Mouse (Mus musculus) intestine, postnatal 0 days (tissue): ENCODE data around the gene Myo9a. TPM values are rescaled to one million over a fixed set of nuclear protein-coding genes. Genes with fewer than 3 reads are reported as not detected.

Experiments
- ATAC-seq: fragments of 200-750 bp; cut with Nextera tagmentation; 2 replicates; pipeline ENCODE4 v1.8.0; 2017; ENCODE audit warnings: mild to moderate bottlenecking, moderate TSS enrichment, moderate library complexity
- H3K27ac ChIP-seq: fragments of 300-500 bp; sonication (generic); 2 replicates; pipeline ENCODE4 v1.5.1; 2014; ENCODE audit warnings: mild to moderate bottlenecking, low read depth, low read length, moderate library complexity
- H3K27me3 ChIP-seq: fragments of 300-500 bp; sonication (generic); replicated peaks from 2 replicates; pipeline ENCODE4 v1.6.1; 2014; ENCODE audit warnings: low read length, mixed read lengths; ENCODE audit not compliant: control insufficient read depth, insufficient read depth
- H3K36me3 ChIP-seq: fragments of 300-500 bp; sonication (generic); 2 replicates; pipeline ENCODE4 v1.6.1; 2014; ENCODE audit warnings: mild to moderate bottlenecking, moderate library complexity; ENCODE audit not compliant: control insufficient read depth, insufficient read depth
- H3K4me1 ChIP-seq: fragments of 300-500 bp; sonication (generic); replicated peaks from 2 replicates; pipeline ENCODE4 v1.6.1; 2014; ENCODE audit warnings: antibody characterized with exemption, low read length, mixed read lengths; ENCODE audit not compliant: control insufficient read depth, insufficient read depth
- H3K4me2 ChIP-seq: fragments of 300-500 bp; sonication (generic); replicated peaks from 2 replicates; pipeline ENCODE4 v1.6.1; 2014; ENCODE audit warnings: low read depth, mild to moderate bottlenecking, moderate library complexity
- H3K4me3 ChIP-seq: fragments of 300-500 bp; sonication (generic); 2 replicates; pipeline ENCODE4 v1.5.1; 2014; ENCODE audit warnings: low read depth, low read length
- H3K9ac ChIP-seq: fragments of 300-500 bp; sonication (generic); 2 replicates; pipeline ENCODE4 v1.6.1; 2014; ENCODE audit warnings: mild to moderate bottlenecking, low read depth, low read length
- H3K9me3 ChIP-seq: fragments of 300-500 bp; sonication (generic); 2 replicates; pipeline ENCODE4 v1.6.1; 2016; ENCODE audit warnings: mixed run types; ENCODE audit not compliant: control insufficient read depth
- CTCF ChIP-seq: sonication (generic); IDR thresholded peaks from 2 replicates; pipeline ENCODE4 v1.5.1; 2016; ENCODE audit warnings: low read depth, mild to moderate bottlenecking, control low read depth, antibody characterized with exemption, moderate library complexity
- WGBS: fragments of 180-500 bp; shearing (Covaris S2); extraction: QIAGEN DNeasy Blood & Tissue Kit; methylation state at CpG from one replicate; pipeline ENCODE4 v1.1.7; 2014; 5-methylcytosine and 5-hydroxymethylcytosine counted together
- polyA plus RNA-seq: library from polyadenylated mRNA; unstranded; fragments of >200 nt; fragmentation: Nextera tagmentation; extraction: Ambion mirVana; gene quantifications from 2 replicates; pipeline ENCODE4 v1.2.1, GENCODE M21; 2015

Gene Myo9a
- polyA plus RNA-seq, 1 experiment from 2014 or later = 12.2 TPM

- H3K9ac ChIP-seq = no peak overlapping the region
- no peaks in the 10 kb centered on the region for H3K36me3 ChIP-seq
- no peak for TF ChIP-seq CTCF
- H3K27ac ChIP-seq = no peak overlapping the region
- H3K9me3 ChIP-seq = no peaks in the 10 kb centered on the region
- no peaks in the 10 kb centered on the region; the same call in 1 of the 2 replicates for H3K4me1 ChIP-seq
- no peak overlapping the region for H3K4me2 ChIP-seq
- ATAC-seq = no peak
- no peaks in the 10 kb centered on the region for H3K27me3 ChIP-seq
- no peak overlapping the region for H3K4me3 ChIP-seq
- WGBS = 85% methylated on average over 11 of the region's 11 CpGs
These were observed 23.0 kb upstream of the Myo9a start for GRCm38 (mm10) chr9:59727569-59728286.

GRCm38 (mm10) chr9:59731136-59731535, 19.6 kb upstream of the Myo9a start:
- H3K27me3 ChIP-seq = no peaks in the 10 kb centered on the region
- 87% methylated on average over 5 of the region's 5 CpGs for WGBS
- no peak overlapping the region for H3K4me2 ChIP-seq
- H3K36me3 ChIP-seq = no peaks in the 10 kb centered on the region
- H3K27ac ChIP-seq = no peak overlapping the region
- TF ChIP-seq CTCF = no peak
- ATAC-seq = no peak
- H3K9me3 ChIP-seq = no peaks in the 10 kb centered on the region
- no peaks in the 10 kb centered on the region for H3K4me1 ChIP-seq
- H3K4me3 ChIP-seq = no peak overlapping the region
- no peak overlapping the region for H3K9ac ChIP-seq

GRCm38 (mm10) chr9:59733075-59733474, 17.6 kb upstream of the Myo9a start:
- Histone ChIP-seq H3K9ac (no peak overlapping the region), H3K36me3 (no peaks in the 10 kb centered on the region), H3K27ac (no peak overlapping the region), H3K4me1 (no peaks in the 10 kb centered on the region), H3K9me3 (no peaks in the 10 kb centered on the region), H3K4me2 (no peak overlapping the region), H3K4me3 (no peak overlapping the region), H3K27me3 (no peaks in the 10 kb centered on the region)
- no peak for ATAC-seq
- TF ChIP-seq CTCF = no peak
- WGBS = 64% methylated on average over 6 of the region's 6 CpGs

GRCm38 (mm10) chr9:59735394-59735793, 15.3 kb upstream of the Myo9a start:
- no peak for TF ChIP-seq CTCF
- Histone ChIP-seq H3K9ac (no peak overlapping the region), H3K9me3 (no peaks in the 10 kb centered on the region), H3K27me3 (no peaks in the 10 kb centered on the region), H3K4me2 (no peak overlapping the region), H3K36me3 (no peaks in the 10 kb centered on the region), H3K4me1 (no peaks in the 10 kb centered on the region), H3K4me3 (no peak overlapping the region), H3K27ac (no peak overlapping the region)
- 27% methylated on average over 4 of the region's 4 CpGs for WGBS
- no peak for ATAC-seq

- 68% methylated on average over 2 of the region's 2 CpGs for WGBS
- H3K4me1 ChIP-seq = no peaks in the 10 kb centered on the region
- H3K4me3 ChIP-seq = no peak overlapping the region
- no peaks in the 10 kb centered on the region for H3K9me3 ChIP-seq
- no peaks in the 10 kb centered on the region for H3K27me3 ChIP-seq
- H3K27ac ChIP-seq = no peak overlapping the region
- no peak overlapping the region for H3K4me2 ChIP-seq
- no peak overlapping the region for H3K9ac ChIP-seq
- no peak for ATAC-seq
- TF ChIP-seq CTCF = no peak
- no peaks in the 10 kb centered on the region for H3K36me3 ChIP-seq
These were observed 10.1 kb upstream of the Myo9a start for GRCm38 (mm10) chr9:59740593-59740992.

- H3K27me3 ChIP-seq = no peaks in the 10 kb centered on the region
- H3K9me3 ChIP-seq = no peaks in the 10 kb centered on the region
- no peak for ATAC-seq
- H3K4me2 ChIP-seq = no peak overlapping the region
- H3K4me3 ChIP-seq = no peak overlapping the region
- TF ChIP-seq CTCF = no peak
- H3K9ac ChIP-seq = no peak overlapping the region
- H3K4me1 ChIP-seq = no peaks in the 10 kb centered on the region
- 92% methylated on average over 3 of the region's 3 CpGs for WGBS
- no peak overlapping the region for H3K27ac ChIP-seq
- H3K36me3 ChIP-seq = no peaks in the 10 kb centered on the region
These were observed 6.8 kb upstream of the Myo9a start for GRCm38 (mm10) chr9:59743903-59744302.
